Mouse (Mus musculus) lung, postnatal 10 days (tissue): Measurements from ENCODE around the gene Olfr1055.
"Not testable (repeated sequence)": the region's sequence is repeated elsewhere in the genome, so short reads cannot be mapped to it uniquely, and the experiment has no call there.

Experiments
- DNase-seq: peaks from one replicate; pipeline ENCODE4 v3.0.0; 2021

Gene Olfr1055

GRCm38 (mm10) chr2:86350184-86350583 lies at the start of gene Olfr1055:
Gene Olfr1055 (minus strand): TSS chr2:86350284.
- DNase-seq: no peak

GRCm38 (mm10) chr2:86395114-86395513 lies 45.0 kb upstream of the Olfr1055 start:
- DNase-seq: no peak

- DNase-seq: not testable (repeated sequence)
These were observed 38.4 kb upstream of the Olfr1055 start, which contains the start of gene Olfr1058 for GRCm38 (mm10) chr2:86388461-86388860. Gene Olfr1058 (minus strand): TSS chr2:86388561.

GRCm38 (mm10) chr2:86378293-86378692 lies 28.2 kb upstream of the Olfr1055 start, which contains the start of gene Olfr1057:
Gene Olfr1057 (minus strand): TSS chr2:86378393.
- DNase-seq: no peak

- DNase-seq: not testable (repeated sequence)
These were observed 16.3 kb upstream of the Olfr1055 start for GRCm38 (mm10) chr2:86366342-86366741.

GRCm38 (mm10) chr2:86362369-86362768 lies 12.3 kb upstream of the Olfr1055 start, which contains the start of gene Olfr1056:
Gene Olfr1056 (minus strand): TSS chr2:86362469.
- DNase-seq: no peak

GRCm38 (mm10) chr2:86351751-86352150 lies 1.7 kb upstream of the Olfr1055 start:
- DNase-seq: not testable (repeated sequence)

- no peak for DNase-seq
These were observed 14.8 kb downstream of the Olfr1055 start, which contains the start of gene Olfr1054 for GRCm38 (mm10) chr2:86335333-86335732. Gene Olfr1054 (minus strand): TSS chr2:86335433.

GRCm38 (mm10) chr2:86315184-86315583 lies 34.9 kb downstream of the Olfr1055 start, which contains the start of gene Olfr1053:
Gene Olfr1053 (minus strand): TSS chr2:86315284.
- DNase-seq: no peak
